11 mouse cellular contexts compared by ENCODE assay signal in genomic region chr17:42883315-42883714, GRCm38 (mm10). TPM values are rescaled to one million over a fixed set of nuclear protein-coding genes. Genes with fewer than 3 reads are reported as not detected.
DNase-seq lines count a peak whose midpoint lies in the region; ATAC-seq and TF ChIP-seq lines count a peak whose summit lies in the region.
"Had no signal": no experiment of that assay in that cellular context is flagged by ENCODE, and none has a peak within 500 bp of the region (broad histone marks: within the 10 kb centered on the region; RNA-seq: fewer than 3 reads in every experiment).

No protein-coding gene starts in this region.

- H3K27ac ChIP-seq in heart, embryonic 12.5 days (ENCODE audit: poor library complexity, severe bottlenecking) = peak overlapping the region; percentile 70; the same call in 1 of the 2 replicates
- H3K27ac ChIP-seq in intestine, postnatal 0 days (ENCODE audit: low read depth, low read length) = peak overlapping the region; percentile 82
- H3K27ac ChIP-seq in stomach, embryonic 14.5 days (ENCODE audit: low read length) = peak overlapping the region; percentile 63; the same call in 1 of the 2 replicates
- no peak overlapping the region for H3K27ac ChIP-seq in forebrain, embryonic 10.5 days
- H3K27ac ChIP-seq: limb, embryonic 15.5 days; neural tube, embryonic 13.5 days had no signal

- ATAC-seq in heart, embryonic 12.5 days (ENCODE audit: insufficient number of reproducible peaks, low FRiP score) = peak; percentile 54; the same call in 1 of the 2 replicates
- peak; percentile 56 for ATAC-seq in intestine, postnatal 0 days
- peak; percentile 68 for ATAC-seq in stomach, embryonic 14.5 days (ENCODE audit: insufficient number of reproducible peaks, insufficient read depth, low FRiP score, low read depth)

- H3K36me3 ChIP-seq in heart, embryonic 12.5 days = no peaks in the 10 kb centered on the region
- no peaks in the 10 kb centered on the region for H3K36me3 ChIP-seq in intestine, postnatal 0 days (ENCODE audit: control insufficient read depth, insufficient read depth)
- H3K36me3 ChIP-seq in stomach, embryonic 14.5 days (ENCODE audit: control insufficient read depth, insufficient read depth, low read length) = no peaks in the 10 kb centered on the region
- no peaks in the 10 kb centered on the region for H3K36me3 ChIP-seq in forebrain, embryonic 10.5 days (replicated peaks)
- H3K36me3 ChIP-seq: limb, embryonic 15.5 days; neural tube, embryonic 13.5 days had no signal

- WGBS in heart, embryonic 12.5 days = 23% methylated on average over 9 of the region's 9 CpGs
- 33% methylated on average over 9 of the region's 9 CpGs for WGBS in intestine, postnatal 0 days
- WGBS in stomach, embryonic 14.5 days = 52% methylated on average over 9 of the region's 9 CpGs
- WGBS in forebrain, embryonic 10.5 days = 90% methylated on average over 9 of the region's 9 CpGs

- intact Hi-C loops in heart, postnatal 10 days (cut with DNase I) = no loop called here

- H3K9ac ChIP-seq in heart, embryonic 12.5 days = no peak overlapping the region
- 0 out of 2 replicates have a peak overlapping the region, but pooled peaks have one; percentile 7 for H3K9ac ChIP-seq in intestine, postnatal 0 days (ENCODE audit: low read depth, low read length)
- H3K9ac ChIP-seq in stomach, embryonic 14.5 days (replicated peaks; ENCODE audit: low read depth, low read length) = no peak overlapping the region
- H3K9ac ChIP-seq: limb, embryonic 15.5 days; neural tube, embryonic 13.5 days had no signal

- H3K27me3 ChIP-seq in heart, embryonic 12.5 days (replicated peaks) = no peaks in the 10 kb centered on the region
- no peaks in the 10 kb centered on the region for H3K27me3 ChIP-seq in intestine, postnatal 0 days (replicated peaks; ENCODE audit: control insufficient read depth, insufficient read depth, low read length)
- H3K27me3 ChIP-seq in stomach, embryonic 14.5 days (ENCODE audit: control insufficient read depth, insufficient read depth, low read length) = no peaks in the 10 kb centered on the region
- H3K27me3 ChIP-seq in forebrain, embryonic 10.5 days (ENCODE audit: poor library complexity, severe bottlenecking) = no peaks in the 10 kb centered on the region
- H3K27me3 ChIP-seq: limb, embryonic 15.5 days; neural tube, embryonic 13.5 days had no signal

- H3K4me1 ChIP-seq in heart, embryonic 12.5 days (replicated peaks) = peaks cover 25% of the 10 kb centered on the region
- no peaks in the 10 kb centered on the region for H3K4me1 ChIP-seq in intestine, postnatal 0 days (replicated peaks; ENCODE audit: control insufficient read depth, insufficient read depth, low read length)
- H3K4me1 ChIP-seq in stomach, embryonic 14.5 days (ENCODE audit: control insufficient read depth, insufficient read depth, low read length) = peaks cover 4% of the 10 kb centered on the region; the same call in 1 of the 2 replicates
- H3K4me1 ChIP-seq in forebrain, embryonic 10.5 days = no peaks in the 10 kb centered on the region
- H3K4me1 ChIP-seq: neural tube, embryonic 13.5 days had no signal

- H3K9me3 ChIP-seq in heart, embryonic 12.5 days (replicated peaks) = no peaks in the 10 kb centered on the region; the same call in 1 of the 2 replicates
- no peaks in the 10 kb centered on the region for H3K9me3 ChIP-seq in intestine, postnatal 0 days (ENCODE audit: control insufficient read depth)
- no peaks in the 10 kb centered on the region for H3K9me3 ChIP-seq in stomach, embryonic 14.5 days (ENCODE audit: control insufficient read depth, low read depth, low read length)
- no peaks in the 10 kb centered on the region for H3K9me3 ChIP-seq in forebrain, embryonic 10.5 days
- H3K9me3 ChIP-seq: limb, embryonic 15.5 days; neural tube, embryonic 13.5 days had no signal

- DNase-seq in heart, postnatal 10 days = no peak
- peak; percentile 19 to 27 for DNase-seq in spleen, postnatal 10 days (ENCODE audit: low spot score in 2 of 2)
- DNase-seq in spleen, adult 12 weeks (ENCODE audit: low spot score) = no peak
- no peak for DNase-seq in forebrain, embryonic 10.5 days (ENCODE audit: extremely low spot score, low spot score)
- no peak for DNase-seq in yolk sac, embryonic 10.5 days (ENCODE audit: low spot score)
- DNase-seq: adrenal gland, postnatal 10 days had no signal

- TF ChIP-seq CTCF in intestine, postnatal 0 days (IDR thresholded peaks at IDR 0.05; ENCODE audit: low read depth) = no peak

- H3K4me3 ChIP-seq in heart, embryonic 12.5 days = no peak overlapping the region
- peak overlapping the region; percentile 15 for H3K4me3 ChIP-seq in intestine, postnatal 0 days (ENCODE audit: low read depth, low read length)
- H3K4me3 ChIP-seq in stomach, embryonic 14.5 days (ENCODE audit: low read depth, low read length) = no peak overlapping the region
- H3K4me3 ChIP-seq in forebrain, embryonic 10.5 days = no peak overlapping the region
- H3K4me3 ChIP-seq: limb, embryonic 15.5 days; neural tube, embryonic 13.5 days had no signal

- H3K4me2 ChIP-seq in heart, embryonic 12.5 days = peak overlapping the region; percentile 37
- peak overlapping the region; percentile 55 for H3K4me2 ChIP-seq in intestine, postnatal 0 days (replicated peaks; ENCODE audit: low read depth)
- 0 out of 2 replicates have a peak overlapping the region, but pooled peaks have one; percentile 2 for H3K4me2 ChIP-seq in stomach, embryonic 14.5 days (replicated peaks; ENCODE audit: low read depth, low read length)
- H3K4me2 ChIP-seq: limb, embryonic 15.5 days; neural tube, embryonic 13.5 days had no signal

RNA-seq across cellular contexts. Expression of gene Cd2ap, which starts 6.8 kb away (rescaled TPM):
- polyA plus RNA-seq in heart, embryonic 12.5 days (2016; fragmentation: Nextera tagmentation; extraction: Ambion mirVana) = 20.2 and 21.8 TPM in 2 replicates
- 10 to 100 TPM; 36.1 to 36.5 TPM for total RNA-seq in heart, postnatal 10 days (2021)
- polyA plus RNA-seq in intestine, postnatal 0 days (2015; fragmentation: Nextera tagmentation; extraction: Ambion mirVana) = 37.4 and 42.6 TPM in 2 replicates
- polyA plus RNA-seq in stomach, embryonic 14.5 days (2014; fragmentation: Nextera tagmentation; extraction: Ambion mirVana) = 57.3 and 62.2 TPM in 2 replicates
- 12.8 and 13.3 TPM in 2 replicates for polyA plus RNA-seq in forebrain, embryonic 10.5 days (2016; fragmentation: Nextera tagmentation; extraction: Ambion mirVana)

Comparison
In these comparisons a context has a peak if more than half of its experiments do, and no peak if none do; other contexts are left out.
1. DNase-seq: peak in spleen, postnatal 10 days (2 of 2); none in heart, postnatal 10 days (0 of 2), spleen, adult 12 weeks (single experiment), forebrain, embryonic 10.5 days (single experiment) and yolk sac, embryonic 10.5 days (single experiment).
2. H3K4me2 ChIP-seq: peak in every context shown above with its lines; median percentile 55 in intestine, postnatal 0 days; 37 in heart, embryonic 12.5 days; 2 in stomach, embryonic 14.5 days.
3. Peak in every context shown above with its lines, with median percentiles within 50 percentile points of each other: ATAC-seq.